In genomic region chr6:72828857-72829256, GRCm38 (mm10) we compare ENCODE assay signal across 9 mouse cellular contexts. TPM values are rescaled to one million over a fixed set of nuclear protein-coding genes. Genes with fewer than 3 reads are reported as not detected.
A peak's percentile ranks its signal among the peaks of the same experiment; 100 is the strongest.
DNase-seq lines count a peak whose midpoint lies in the region; ATAC-seq lines count a peak whose summit lies in the region.
"Had no signal": no experiment of that assay in that cellular context is flagged by ENCODE, and none has a peak within 500 bp of the region (broad histone marks: within the 10 kb centered on the region; RNA-seq: fewer than 3 reads in every experiment).

No protein-coding gene starts in this region.

- no peak overlapping the region for H3K27ac ChIP-seq in hindbrain, embryonic 11.5 days (ENCODE audit: low read depth, low read length)
- H3K27ac ChIP-seq in hindbrain, embryonic 12.5 days = no peak overlapping the region

- no peak overlapping the region for H3K4me2 ChIP-seq in hindbrain, embryonic 11.5 days (replicated peaks; ENCODE audit: low read depth, low read length)
- H3K4me2 ChIP-seq in hindbrain, embryonic 12.5 days (replicated peaks) = no peak overlapping the region

- ATAC-seq in hindbrain, embryonic 11.5 days (ENCODE audit: low FRiP score) = no peak
- ATAC-seq in hindbrain, embryonic 12.5 days (ENCODE audit: low FRiP score) = no peak

- H3K9ac ChIP-seq in hindbrain, embryonic 11.5 days (ENCODE audit: low read depth, low read length) = no peak overlapping the region
- no peak overlapping the region for H3K9ac ChIP-seq in hindbrain, embryonic 12.5 days

- H3K9me3 ChIP-seq in hindbrain, embryonic 11.5 days (ENCODE audit: control insufficient read depth, low read length) = no peaks in the 10 kb centered on the region
- H3K9me3 ChIP-seq in hindbrain, embryonic 12.5 days (replicated peaks) = no peaks in the 10 kb centered on the region

- no peaks in the 10 kb centered on the region; the same call in 1 of the 2 replicates for H3K4me1 ChIP-seq in hindbrain, embryonic 11.5 days (replicated peaks; ENCODE audit: control insufficient read depth, insufficient read depth, low read length)
- H3K4me1 ChIP-seq in hindbrain, embryonic 12.5 days = peaks cover 12% of the 10 kb centered on the region

- WGBS in hindbrain, embryonic 11.5 days = 75% methylated on average over 3 of the region's 3 CpGs
- WGBS in hindbrain, embryonic 12.5 days = 76% methylated on average over 3 of the region's 3 CpGs

- intact Hi-C loops in gastrocnemius, postnatal 36 days (cut with DNase I) = no loop called here

- no peak overlapping the region for H3K4me3 ChIP-seq in hindbrain, embryonic 11.5 days (ENCODE audit: low read depth, low read length)
- H3K4me3 ChIP-seq in hindbrain, embryonic 12.5 days = no peak overlapping the region

- no peaks in the 10 kb centered on the region for H3K36me3 ChIP-seq in hindbrain, embryonic 11.5 days (ENCODE audit: control insufficient read depth, insufficient read depth, low read length)
- H3K36me3 ChIP-seq in hindbrain, embryonic 12.5 days = no peaks in the 10 kb centered on the region

- DNase-seq in hindbrain, embryonic 11.5 days (ENCODE audit: low spot score) = peak; percentile 50
- DNase-seq in urinary bladder, postnatal 14 days (ENCODE audit: low spot score) = peak; percentile 31
- no peak for DNase-seq in urinary bladder, adult 18-20 months (ENCODE audit: low spot score in 2 of 2)
- peak; percentile 50 for DNase-seq in induced T-regulatory cell, adult 2 months (ENCODE audit: low read depth)
- no peak for DNase-seq in natural killer cell, adult 2 months (ENCODE audit: low spot score in 2 of 2)
- no peak for DNase-seq in gastrocnemius, postnatal 36 days
- no peak for DNase-seq in right cerebral cortex, postnatal 10 days (ENCODE audit: low spot score in 2 of 2)
- DNase-seq: layer of hippocampus, adult 9-11 months had no signal

- no peaks in the 10 kb centered on the region for H3K27me3 ChIP-seq in hindbrain, embryonic 11.5 days (ENCODE audit: control insufficient read depth, insufficient read depth, low read length)
- peaks cover 5% of the 10 kb centered on the region; the same call in 1 of the 2 replicates for H3K27me3 ChIP-seq in hindbrain, embryonic 12.5 days

RNA-seq across cellular contexts. Expression of gene Tcf7l1, which starts 39.8 kb away (rescaled TPM):
- polyA plus RNA-seq in hindbrain, embryonic 11.5 days (2014; fragmentation: Nextera tagmentation; extraction: Ambion mirVana) = 15.2 and 17.0 TPM in 2 replicates
- 24.2 and 24.7 TPM in 2 replicates for polyA plus RNA-seq in hindbrain, embryonic 12.5 days (2016; fragmentation: Nextera tagmentation; extraction: Ambion mirVana)
- total RNA-seq in gastrocnemius, postnatal 36 days (2021) = 1 to 10 TPM; 4.0 to 5.7 TPM

Comparison
In these comparisons a context has a peak if more than half of its experiments do, and no peak if none do; other contexts are left out.
1. DNase-seq: peak in hindbrain, embryonic 11.5 days (single experiment), urinary bladder, postnatal 14 days (single experiment) and induced T-regulatory cell, adult 2 months (single experiment); none in urinary bladder, adult 18-20 months (0 of 2), natural killer cell, adult 2 months (0 of 2), gastrocnemius, postnatal 36 days (0 of 2) and right cerebral cortex, postnatal 10 days (0 of 2).